Mouse (Mus musculus) G1E-ER4 (cell line): ENCODE data around the gene Olfr51. TPM values are rescaled to one million over a fixed set of nuclear protein-coding genes. Genes with fewer than 3 reads are reported as not detected.
"Not testable (repeated sequence)": the region's sequence is repeated elsewhere in the genome, so short reads cannot be mapped to it uniquely, and the experiment has no call there.

Source experiments
- GATA1 ChIP-seq: IDR thresholded peaks from one replicate; pipeline ENCODE4 v1.8.0; 2012; ENCODE audit warnings: low read length, inconsistent platforms
- polyA plus RNA-seq: library from polyadenylated mRNA; stranded (reverse); fragments of >175 nt; gene quantifications from 2 replicates; pipeline ENCODE4 v1.2.3, GENCODE M21; 2012

Gene Olfr51
- not detected in 2 replicates for polyA plus RNA-seq

DNA sequence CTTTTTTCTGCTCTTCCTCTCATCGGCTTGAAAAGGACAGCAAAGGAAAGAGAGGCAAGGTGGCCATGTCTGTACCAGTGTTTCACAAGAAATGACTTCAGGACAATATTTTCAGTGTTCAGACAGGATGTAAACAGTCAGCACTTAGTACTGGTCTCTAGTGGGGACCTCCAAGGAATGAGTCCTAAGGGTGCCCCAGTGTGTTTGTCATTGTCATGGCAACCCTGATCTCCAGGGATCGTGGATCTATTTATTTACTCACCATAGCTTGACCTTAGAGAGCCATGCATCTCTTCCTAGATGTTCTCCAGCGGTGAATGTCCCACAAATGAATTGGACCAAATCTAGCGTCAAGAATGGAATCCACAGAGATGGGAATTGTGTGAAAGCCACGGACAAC is at the start of gene Olfr51:
Gene Olfr51 (plus strand): TSS at position 301 of the 400 bp plus-strand sequence.
- no peak for TF ChIP-seq GATA1

DNA sequence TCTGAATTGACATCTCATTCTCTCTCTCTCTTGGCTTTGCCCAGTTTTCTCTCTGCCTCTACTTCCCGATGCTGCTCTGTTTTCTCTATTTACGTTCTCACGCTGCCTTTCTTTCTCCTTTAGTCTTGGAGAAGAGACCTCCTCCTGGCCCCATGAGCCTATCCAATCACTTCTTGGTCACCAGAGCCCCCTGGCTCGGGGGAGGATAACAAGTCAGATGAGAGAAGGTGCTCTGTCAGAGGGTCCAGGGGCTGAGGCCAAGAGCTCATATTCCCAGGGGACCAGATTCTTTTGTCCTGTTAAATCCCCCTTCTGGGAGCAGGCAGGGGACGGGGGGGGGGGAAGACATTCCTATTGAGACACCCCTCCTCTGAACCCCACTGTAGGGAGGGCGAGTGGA is 49.7 kb upstream of the Olfr51 start, which contains the start of gene Prop1:
Gene Prop1 (minus strand): TSS at position 101 of the 400 bp plus-strand sequence.
- TF ChIP-seq GATA1 = no peak

DNA sequence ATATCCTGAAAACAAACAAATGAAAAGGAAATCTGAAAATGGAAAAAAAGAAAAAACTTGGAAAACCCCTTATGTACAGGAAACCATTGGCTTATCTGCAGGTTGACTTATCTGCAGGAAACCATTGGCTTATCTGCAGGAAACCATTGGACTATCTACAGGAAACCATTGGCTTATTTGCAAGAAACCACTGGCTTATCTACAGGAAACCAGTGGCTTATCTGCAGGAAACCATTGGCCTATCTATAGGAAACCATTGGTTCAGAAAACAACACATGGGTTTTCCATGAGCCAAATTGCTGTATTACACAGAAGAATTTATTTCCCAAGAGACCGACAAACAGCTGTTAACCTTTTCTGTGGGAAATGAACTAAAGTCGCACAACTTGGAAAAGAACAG is 38.5 kb upstream of the Olfr51 start:
- TF ChIP-seq GATA1 = no peak

DNA sequence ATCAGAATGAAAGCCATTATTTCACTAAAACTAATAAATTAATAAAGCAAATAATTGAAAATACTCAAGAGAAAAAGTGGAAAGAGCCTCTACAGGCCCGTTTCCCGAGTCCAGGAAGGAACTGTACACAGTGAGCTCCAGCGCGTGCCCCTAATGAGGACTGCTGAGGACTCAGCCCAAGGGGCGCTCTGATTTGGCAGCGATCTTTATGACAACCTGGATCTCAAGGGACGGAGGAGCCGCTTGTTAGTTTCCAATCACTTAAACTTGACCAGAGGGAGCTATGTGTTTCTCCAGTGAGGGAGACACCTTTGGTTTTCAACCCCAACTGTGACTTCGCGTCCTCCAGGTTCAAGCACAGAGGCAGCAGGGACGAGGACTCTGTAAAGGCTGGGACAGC is 37.2 kb upstream of the Olfr51 start, which contains the start of gene Olfr1378:
Gene Olfr1378 (plus strand): TSS at position 301 of the 400 bp plus-strand sequence.
- no peak for TF ChIP-seq GATA1

DNA sequence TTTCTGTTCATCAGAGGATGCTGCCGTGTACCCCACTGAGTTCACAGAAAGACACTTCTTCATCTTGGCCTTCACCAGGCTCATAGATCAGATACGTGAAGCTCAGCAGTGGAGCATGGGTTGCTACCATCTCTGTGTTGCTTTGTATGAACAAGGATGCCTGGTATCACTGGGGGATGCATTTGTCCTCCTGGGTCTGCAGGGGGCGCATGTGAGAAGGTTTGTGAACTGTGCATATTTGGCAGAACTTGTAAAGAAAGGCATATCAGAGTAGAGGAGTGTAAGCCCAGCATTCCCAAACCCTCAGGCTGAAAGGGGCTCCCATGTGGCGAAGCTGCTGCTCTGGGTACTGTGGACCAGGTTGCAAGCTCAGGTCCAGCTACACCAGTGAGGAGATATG is 26.2 kb upstream of the Olfr51 start:
- no peak for TF ChIP-seq GATA1

DNA sequence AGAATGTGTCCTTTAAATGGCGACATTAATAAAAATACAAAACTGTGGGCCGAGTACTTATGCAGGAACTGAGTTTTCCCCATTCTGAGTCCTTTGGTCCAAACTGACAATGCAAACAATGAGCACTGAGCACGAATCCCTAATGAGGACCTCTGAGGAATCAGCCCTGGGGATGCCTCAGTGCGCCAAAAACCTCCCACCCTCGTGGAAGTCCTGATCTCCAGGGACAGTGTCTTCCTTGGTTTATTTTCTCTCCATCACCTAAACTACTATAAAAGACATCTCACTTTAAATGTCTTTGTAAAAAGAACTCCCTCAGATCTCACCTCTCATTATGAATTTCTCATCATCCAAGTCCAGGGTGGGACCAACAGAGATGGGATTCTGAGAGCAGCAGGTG is 21.7 kb upstream of the Olfr51 start, which contains the start of gene Olfr1377:
Gene Olfr1377 (plus strand): TSS at position 301 of the 400 bp plus-strand sequence.
- no peak for TF ChIP-seq GATA1

DNA sequence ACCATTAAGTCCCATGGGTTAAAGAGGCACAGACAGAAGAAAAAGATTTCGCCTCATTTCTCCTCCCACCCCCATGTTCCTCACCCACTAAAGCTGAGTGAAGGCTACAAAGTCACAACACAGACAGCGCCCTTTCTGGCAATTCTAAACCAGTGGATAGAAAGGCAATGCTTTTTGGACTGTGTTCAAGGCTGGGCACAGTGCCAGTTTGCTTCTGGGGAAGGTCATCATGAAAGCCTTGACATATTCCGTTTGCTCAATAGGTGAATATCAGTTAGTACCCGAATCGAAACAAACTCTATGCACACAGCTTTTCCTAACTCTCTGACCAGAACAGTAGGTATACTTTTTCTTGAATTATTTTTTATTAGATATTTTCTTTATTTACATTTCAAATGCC is 8.4 kb downstream of the Olfr51 start:
- no peak for TF ChIP-seq GATA1

DNA sequence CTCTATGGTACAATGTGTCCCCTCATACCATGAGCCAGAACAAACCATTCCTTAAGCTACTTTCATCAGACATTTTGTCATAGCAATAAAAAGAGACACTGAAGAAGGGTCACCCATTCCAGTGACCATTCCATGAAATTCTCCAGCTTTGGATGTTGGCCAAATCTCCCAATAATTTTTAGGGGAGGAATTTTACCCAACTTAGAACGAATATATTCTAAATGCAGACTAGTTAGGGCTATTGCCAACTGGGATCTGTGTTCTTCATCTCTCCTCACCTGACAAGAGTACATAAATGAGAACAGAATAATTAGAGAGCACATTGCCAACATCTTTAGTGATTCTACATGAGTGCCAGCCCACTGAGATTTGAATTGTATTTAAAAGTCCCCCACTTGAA is 10.5 kb downstream of the Olfr51 start, which contains the start of gene Olfr54:
Gene Olfr54 (plus strand): TSS at position 301 of the 400 bp plus-strand sequence.
- TF ChIP-seq GATA1 = no peak

DNA sequence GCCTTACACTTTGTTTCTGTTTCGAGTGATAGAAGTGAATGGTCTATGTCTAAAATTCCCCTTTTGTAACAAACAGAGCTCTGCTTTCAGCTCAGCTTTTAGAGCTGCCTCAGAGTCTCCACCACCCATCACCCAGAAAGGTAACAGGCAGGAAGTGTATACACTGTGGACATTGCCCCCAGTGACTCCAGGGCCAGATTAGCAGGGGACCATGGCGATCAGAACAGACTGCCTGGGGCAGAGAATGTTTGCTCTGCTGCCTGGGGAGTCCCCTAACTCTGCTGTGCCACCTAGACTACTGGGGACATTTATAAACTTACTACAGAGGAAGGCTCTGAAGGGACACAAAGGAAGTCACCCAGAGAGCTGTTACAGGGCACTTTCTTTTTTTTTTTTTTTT is 12.9 kb downstream of the Olfr51 start:
- TF ChIP-seq GATA1 = no peak

DNA sequence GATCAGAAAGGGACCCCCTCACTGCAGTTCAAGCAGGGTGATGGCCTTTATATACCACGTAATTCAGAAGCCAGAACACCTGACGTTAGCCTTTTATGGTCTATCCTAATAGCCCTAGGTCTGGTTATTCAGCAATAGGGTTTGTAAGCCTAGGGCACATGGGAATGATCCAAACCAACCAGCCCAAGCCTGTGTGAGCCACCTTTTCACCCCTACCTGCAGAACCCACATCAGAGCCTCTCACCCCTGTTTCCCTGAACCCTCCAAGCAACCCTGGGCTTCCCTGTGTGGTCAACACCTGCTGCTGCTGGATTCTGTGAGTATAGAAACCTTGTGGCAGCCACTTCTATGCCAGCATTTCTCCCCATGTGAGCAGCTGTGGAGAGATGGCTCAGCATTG is 26.8 kb downstream of the Olfr51 start:
- no peak for TF ChIP-seq GATA1

DNA sequence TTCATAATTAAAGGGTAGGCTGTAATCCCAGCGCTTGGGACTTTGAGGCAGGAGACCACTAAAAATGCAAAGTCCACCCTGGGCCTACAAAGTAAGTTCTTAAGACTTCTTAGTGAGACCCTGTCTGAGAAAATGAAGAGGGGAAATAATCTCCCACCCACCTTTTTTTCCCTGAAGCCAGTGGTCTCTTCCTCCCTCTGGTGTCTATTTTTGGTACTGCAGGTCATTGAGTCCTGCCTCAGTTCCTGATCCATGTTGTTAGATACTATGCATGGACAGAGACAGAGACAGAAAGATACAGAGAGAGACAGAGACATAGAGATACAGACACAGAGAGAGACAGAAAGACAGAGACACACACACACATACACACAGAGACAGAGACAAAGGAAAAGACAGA is 29.5 kb downstream of the Olfr51 start:
- TF ChIP-seq GATA1 = no peak

DNA sequence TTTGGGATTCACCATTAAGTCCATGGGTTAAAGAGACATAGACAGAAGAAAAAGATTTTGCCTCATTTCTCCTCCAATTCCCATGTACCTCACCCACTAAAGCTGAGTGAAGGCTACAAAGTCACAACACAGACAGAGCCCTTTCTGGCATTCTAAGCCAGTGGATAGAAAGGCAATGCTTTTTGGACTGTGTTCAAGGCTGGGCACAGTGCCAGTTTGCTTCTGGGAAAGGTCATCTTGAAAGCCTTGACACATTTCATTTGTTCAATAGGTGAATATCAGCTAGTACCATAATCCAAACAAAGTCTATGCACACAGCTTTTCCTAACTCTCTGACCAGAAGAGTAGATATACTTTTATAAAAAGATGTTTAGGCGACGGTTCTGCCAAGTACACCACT is 32.6 kb downstream of the Olfr51 start:
- TF ChIP-seq GATA1 = no peak

DNA sequence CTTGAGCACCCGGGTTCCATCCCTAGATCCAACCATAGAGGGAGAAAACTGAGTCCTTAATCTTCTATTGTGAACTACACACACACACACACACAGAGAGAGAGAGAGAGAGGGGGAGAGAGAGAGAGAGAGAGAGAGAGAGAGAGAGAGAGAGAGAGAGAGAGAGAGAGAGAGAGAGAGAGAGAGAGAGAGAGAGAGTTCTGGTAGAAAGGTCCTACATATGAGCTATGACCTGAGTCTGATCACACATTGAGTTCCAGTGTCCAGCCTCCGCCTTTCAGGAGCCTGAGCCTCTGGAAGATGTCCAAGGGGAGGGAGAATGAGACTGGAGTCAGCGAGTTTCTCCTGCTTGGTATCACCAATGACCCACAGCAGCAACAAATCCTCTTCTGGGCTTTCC is 44.4 kb downstream of the Olfr51 start, which contains the start of gene Olfr1375:
Gene Olfr1375 (plus strand): TSS at position 301 of the 400 bp plus-strand sequence.
- TF ChIP-seq GATA1 = not testable (repeated sequence)

DNA sequence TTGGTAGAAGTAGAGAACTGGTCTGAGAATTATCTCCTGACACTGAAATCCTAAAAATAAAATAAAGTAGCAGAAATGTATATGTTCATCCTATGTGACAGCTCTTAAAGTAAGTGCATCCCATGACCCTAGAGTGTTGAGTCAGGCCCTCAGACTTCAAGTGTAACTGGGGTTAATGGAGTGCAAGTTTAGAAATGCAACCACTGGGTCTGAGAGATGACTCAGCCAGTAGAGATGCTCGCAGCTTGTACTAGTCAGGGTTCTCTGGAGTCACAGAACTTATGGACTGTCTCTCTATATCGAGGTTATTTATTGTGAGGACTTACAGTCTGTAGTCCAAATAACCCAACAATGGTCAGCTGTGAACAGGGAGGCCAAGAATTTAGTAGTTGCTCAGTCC is 48.3 kb downstream of the Olfr51 start:
- no peak for TF ChIP-seq GATA1

DNA sequence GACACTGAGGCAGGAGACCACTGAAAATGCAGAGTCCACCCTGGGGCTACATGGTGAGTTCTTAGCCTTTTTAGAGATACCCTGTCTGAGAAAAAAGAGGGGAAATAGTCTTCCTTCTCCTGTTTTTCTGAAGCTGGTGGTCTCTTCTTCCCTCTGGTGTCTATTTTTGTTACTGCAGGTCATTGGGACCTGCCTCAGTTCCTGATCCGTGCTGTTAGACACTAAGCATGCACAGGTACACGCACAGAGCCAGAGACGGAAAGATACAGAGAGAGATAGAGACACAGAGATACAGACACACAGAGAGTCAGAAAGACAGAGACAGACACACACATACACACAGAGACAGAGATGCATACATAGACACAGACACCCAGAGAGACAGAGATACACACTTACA is 49.8 kb downstream of the Olfr51 start:
- no peak for TF ChIP-seq GATA1

DNA sequence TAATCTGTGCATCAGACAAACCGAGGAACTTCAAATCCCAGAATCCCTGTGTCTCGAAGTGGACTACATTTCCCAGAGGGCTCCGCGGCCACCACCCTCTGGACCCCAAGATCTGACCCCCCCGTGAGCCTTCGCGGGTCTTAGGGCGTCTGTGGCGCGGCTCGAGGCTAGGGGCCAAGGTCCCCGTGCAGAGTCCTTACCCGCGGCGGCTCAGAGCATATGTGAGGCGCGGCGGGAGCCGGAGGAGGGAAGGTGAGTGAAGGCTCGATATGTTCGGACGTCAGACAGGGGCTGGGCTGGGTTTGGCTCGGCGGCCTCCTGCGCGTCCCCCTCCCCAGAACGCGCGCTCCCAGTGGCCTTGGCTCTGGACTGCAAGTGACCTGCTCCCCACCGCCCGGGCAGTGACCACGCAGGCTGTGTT is 55.8 kb downstream of the Olfr51 start, which contains the start of gene Zfp354a:
Gene Zfp354a (plus strand): TSS at position 107 of the 421 bp plus-strand sequence.
- TF ChIP-seq GATA1 = no peak

Other genes starting within 250 kb of the Olfr51 start
- gene Zfp354c, start 175.9 kb upstream of the Olfr51 start, polyA plus RNA-seq = not detected in 2 replicates
- gene Zfp879, start 162.0 kb upstream of the Olfr51 start, polyA plus RNA-seq = not detected in 2 replicates
- gene Grm6, start 152.9 kb upstream of the Olfr51 start, polyA plus RNA-seq = not detected in 2 replicates
- not detected in 2 replicates for gene Zfp454, start 115.9 kb upstream of the Olfr51 start, polyA plus RNA-seq
- gene Zfp2, start 87.4 kb upstream of the Olfr51 start, polyA plus RNA-seq = not detected in 2 replicates
- gene Zfp354b, start 72.0 kb upstream of the Olfr51 start, polyA plus RNA-seq = not detected in 2 replicates
- not detected in 2 replicates for gene 4933414I15Rik, start 59.8 kb upstream of the Olfr51 start, polyA plus RNA-seq
- not detected in 2 replicates for gene Prop1, start 49.8 kb upstream of the Olfr51 start, polyA plus RNA-seq
- not detected in 2 replicates for gene Olfr1378, start 37.1 kb upstream of the Olfr51 start, polyA plus RNA-seq
- gene Olfr1377, start 21.6 kb upstream of the Olfr51 start, polyA plus RNA-seq = not detected in 2 replicates
- gene Olfr54, start 10.6 kb downstream of the Olfr51 start, polyA plus RNA-seq = not detected in 2 replicates
- gene Olfr1375, start 44.5 kb downstream of the Olfr51 start, polyA plus RNA-seq = not detected in 2 replicates
- not detected in 2 replicates for gene Zfp354a, start 55.7 kb downstream of the Olfr51 start, polyA plus RNA-seq
- 0.19 TPM in 1 of 2 replicates, not detected in the other for gene Gm12569, start 216.9 kb downstream of the Olfr51 start, polyA plus RNA-seq